Mouse (Mus musculus) ES-E14 (cell line): ENCODE results near the gene St6galnac3. TPM values are rescaled to one million over a fixed set of nuclear protein-coding genes. Genes with fewer than 3 reads are reported as not detected.

Experiments used
- DNase-seq: peaks from one replicate; pipeline ENCODE4 v3.0.0-alpha.2; 2013; ENCODE audit warnings: low read depth, low spot score
- H3K27ac ChIP-seq: 2 replicates; pipeline ENCODE4 v1.5.1; 2012; ENCODE audit warnings: low read depth, mild to moderate bottlenecking, low read length, moderate library complexity, mixed read lengths; ENCODE audit not compliant: poor library complexity, insufficient read depth, severe bottlenecking
- H3K36me3 ChIP-seq: 2 replicates; pipeline ENCODE4 v1.6.1; 2012; ENCODE audit warnings: mild to moderate bottlenecking, low read length, moderate library complexity, mixed read lengths; ENCODE audit not compliant: control insufficient read depth, poor library complexity, insufficient read depth, severe bottlenecking
- H3K4me1 ChIP-seq, 2 experiments: fragments of 150-350 bp in 1 of 2; sonication (generic) in 1 of 2; 2 replicates each; pipeline ENCODE4 v1.6.1; 2012; ENCODE audit warnings: low read length in 2 of 2, mild to moderate bottlenecking in 1 of 2, mixed read lengths in 1 of 2; ENCODE audit not compliant: control insufficient read depth in 2 of 2, insufficient read depth in 2 of 2, poor library complexity in 1 of 2
- H3K4me3 ChIP-seq, 2 experiments: fragments of 150-350 bp in 1 of 2; sonication (generic) in 1 of 2; 2 replicates each; pipeline ENCODE4 v1.5.1; 2012; ENCODE audit warnings: low read length in 2 of 2, low read depth in 1 of 2, mild to moderate bottlenecking in 1 of 2, mixed read lengths in 1 of 2; ENCODE audit not compliant: insufficient read depth in 1 of 2, poor library complexity in 1 of 2, severe bottlenecking in 1 of 2
- H3K9ac ChIP-seq: 2 replicates; pipeline ENCODE4 v1.6.1; 2012; ENCODE audit warnings: low read depth, mild to moderate bottlenecking, low read length, mixed read lengths; ENCODE audit not compliant: poor library complexity, insufficient read depth, severe bottlenecking
- H3K9me3 ChIP-seq: fragments of 150-350 bp; sonication (generic); 2 replicates; pipeline ENCODE4 v1.6.1; 2012; ENCODE audit warnings: low read depth, mild to moderate bottlenecking, low read length; ENCODE audit not compliant: control insufficient read depth, insufficient read depth
- CHD2 ChIP-seq: IDR thresholded peaks from 2 replicates; pipeline ENCODE4 v1.6.1; 2014; ENCODE audit warnings: mild to moderate bottlenecking, low read depth, low read length, inconsistent platforms
- HCFC1 ChIP-seq: IDR thresholded peaks from 2 replicates; pipeline ENCODE4 v1.6.1; 2012; ENCODE audit warnings: low read length, inconsistent platforms, borderline replicate concordance; ENCODE audit not compliant: insufficient read depth
- MAFK ChIP-seq: IDR thresholded peaks from 2 replicates; pipeline ENCODE4 v1.6.1; 2014; ENCODE audit warnings: mild to moderate bottlenecking, low read depth, low read length, inconsistent platforms; ENCODE audit not compliant: insufficient read depth
- ZC3H11A ChIP-seq: IDR thresholded peaks from 2 replicates; pipeline ENCODE4 v1.6.1; 2012; ENCODE audit warnings: low read depth, mild to moderate bottlenecking, inconsistent platforms, low read length, borderline replicate concordance
- ZNF384 ChIP-seq: IDR thresholded peaks from 2 replicates; pipeline ENCODE4 v1.6.1; 2012; ENCODE audit warnings: low read depth, low read length, inconsistent platforms
- in situ Hi-C, 2 experiments: fragments of 600-800 bp; cut with MboI; formaldehyde crosslinking; loops; one replicate each; pipeline ENCODE4 v1.15.1; 2025; ENCODE audit warnings: low sequenced_read_pairs in 2 of 2, inconsistent platforms in 1 of 2; ENCODE audit not compliant: unreplicated experiment in 2 of 2
- total RNA-seq: library from RNA; depleted of rRNA; stranded (reverse); fragments of 300-350 nt; gene quantifications from 2 replicates; pipeline ENCODE4 v1.2.3, GENCODE M21; 2012

St6galnac3 gene
- total RNA-seq, 1 experiment = 3.8 TPM

DNA sequence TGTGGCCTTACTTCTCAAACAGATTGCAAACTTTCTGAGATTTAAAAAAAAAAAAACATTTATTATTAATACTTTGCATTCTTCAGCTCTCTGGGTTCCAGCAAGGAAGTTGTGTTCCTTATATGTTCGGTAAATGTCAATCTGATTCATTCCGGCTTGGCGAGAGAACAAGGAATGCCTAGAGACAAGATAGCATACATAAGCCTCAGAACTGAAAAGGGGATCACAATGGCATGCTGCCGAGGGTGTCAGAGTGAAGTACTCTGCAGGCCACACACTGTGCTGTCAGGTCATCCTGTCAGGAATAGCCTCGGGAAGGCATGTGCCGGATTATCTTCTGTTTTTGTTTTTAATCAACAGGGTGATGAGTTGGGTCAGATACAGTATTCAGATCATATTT is 7.8 kb upstream of the St6galnac3 start:
- no peak for TF ChIP-seq MAFK
- TF ChIP-seq HCFC1 = no peak
- no peak for TF ChIP-seq ZNF384
- TF ChIP-seq CHD2 = no peak
- TF ChIP-seq ZC3H11A = no peak
- Histone ChIP-seq H3K36me3 (no peaks in the 10 kb centered on the region), H3K9me3 (no peaks in the 10 kb centered on the region), H3K27ac (no peak overlapping the region), H3K4me3 (no peak overlapping the region), H3K4me1 (no peaks in the 10 kb centered on the region), H3K9ac (no peak overlapping the region)
- no peak for DNase-seq
- in situ Hi-C loops = no loop called here

DNA sequence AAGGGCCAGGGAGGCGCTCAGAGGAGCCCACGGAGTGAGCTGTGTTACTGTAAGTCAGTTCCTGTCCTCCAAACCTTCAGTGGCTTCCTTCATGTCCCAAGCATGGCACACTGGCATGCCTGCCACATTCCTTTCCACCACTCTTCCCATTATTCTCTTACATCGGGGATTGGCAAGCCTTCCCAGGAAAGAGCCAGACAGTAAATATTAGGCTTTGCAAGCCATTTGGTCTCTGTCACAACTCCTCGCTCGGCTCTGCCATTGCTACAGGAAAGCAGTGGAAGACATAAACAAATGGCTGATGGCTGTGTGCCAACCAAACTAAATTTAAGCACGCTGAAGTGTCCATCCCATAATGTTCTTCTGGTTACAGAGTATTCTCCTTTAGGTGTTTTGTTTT is 7.1 kb upstream of the St6galnac3 start:
- H3K9ac ChIP-seq = no peak overlapping the region
- DNase-seq = no peak
- no peak overlapping the region for H3K27ac ChIP-seq
- H3K4me1 ChIP-seq = no peaks in the 10 kb centered on the region
- no peaks in the 10 kb centered on the region for H3K9me3 ChIP-seq
- H3K36me3 ChIP-seq = no peaks in the 10 kb centered on the region
- in situ Hi-C loops = no loop called here
- TF ChIP-seq HCFC1 (no peak), MAFK (no peak)
- no peak overlapping the region for H3K4me3 ChIP-seq

DNA sequence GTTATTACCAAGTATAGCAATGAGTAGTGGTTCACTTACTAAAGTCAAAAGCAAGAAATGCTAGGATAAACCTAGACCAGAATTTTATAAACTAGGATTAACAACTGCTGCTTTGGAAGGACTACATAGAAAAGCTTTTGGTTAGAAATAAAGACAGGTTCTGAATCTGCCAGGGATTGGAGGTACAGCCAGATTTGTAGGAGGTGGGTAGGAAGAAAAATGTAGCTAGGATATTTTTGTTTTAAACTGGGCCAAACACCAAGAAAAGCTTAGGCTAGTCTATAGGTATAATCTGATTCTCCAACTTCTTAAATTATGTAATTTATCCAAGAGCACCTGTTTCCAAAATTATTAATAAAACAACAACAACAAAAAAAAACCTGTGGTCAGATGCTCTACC is 3.6 kb upstream of the St6galnac3 start:
- no peak overlapping the region for H3K9ac ChIP-seq
- no peak for DNase-seq
- in situ Hi-C loops = no loop called here
- no peaks in the 10 kb centered on the region for H3K36me3 ChIP-seq
- no peaks in the 10 kb centered on the region for H3K9me3 ChIP-seq
- TF ChIP-seq MAFK (no peak), CHD2 (no peak), ZC3H11A (no peak), ZNF384 (no peak), HCFC1 (no peak)
- H3K4me3 ChIP-seq = no peak overlapping the region
- no peak overlapping the region for H3K27ac ChIP-seq
- H3K4me1 ChIP-seq = peaks cover 0 to 4% of the 10 kb centered on the region in 2 experiments; a peak in 1 of 4 replicates

DNA sequence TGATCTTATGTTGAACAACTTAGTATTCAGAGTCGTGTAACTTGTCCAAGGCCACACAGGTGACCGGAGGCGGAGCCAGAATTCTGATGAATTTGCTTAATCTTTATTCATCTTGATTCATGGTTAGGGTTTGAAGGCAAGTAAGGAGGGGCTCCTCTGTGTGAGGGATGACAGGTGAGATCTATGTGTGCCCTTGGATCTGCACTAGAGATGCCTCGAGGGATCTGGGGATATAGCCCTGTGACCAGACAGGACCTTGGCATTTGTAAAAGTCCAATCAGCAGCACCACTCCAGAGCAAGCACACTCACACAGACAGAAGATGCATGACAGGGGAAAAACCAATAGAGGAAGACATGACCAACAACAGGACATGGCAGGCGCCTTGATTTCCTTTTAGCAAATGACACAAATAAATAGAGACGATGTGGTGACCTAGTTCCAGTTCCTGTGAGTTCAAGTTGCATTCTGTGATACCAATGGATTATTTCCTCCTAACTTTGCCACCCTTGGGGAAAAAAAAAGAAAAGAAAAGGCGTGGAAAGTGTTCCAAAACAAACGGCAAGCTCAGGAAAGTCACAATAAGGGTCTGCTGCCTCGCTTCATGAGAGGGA is 1.4 kb downstream of the St6galnac3 start:
- Histone ChIP-seq H3K9ac (no peak overlapping the region), H3K36me3 (no peaks in the 10 kb centered on the region), H3K9me3 (no peaks in the 10 kb centered on the region), H3K27ac (no peak overlapping the region), H3K4me3 (peak overlapping the region; percentile 86 to 98; a peak in 2 of 4 replicates), H3K4me1 (peaks cover 0 to 8% of the 10 kb centered on the region in 2 experiments; a peak in 1 of 4 replicates)
- in situ Hi-C loops = no loop called here
- TF ChIP-seq CHD2 (no peak), ZC3H11A (no peak)
- DNase-seq = no peak

DNA sequence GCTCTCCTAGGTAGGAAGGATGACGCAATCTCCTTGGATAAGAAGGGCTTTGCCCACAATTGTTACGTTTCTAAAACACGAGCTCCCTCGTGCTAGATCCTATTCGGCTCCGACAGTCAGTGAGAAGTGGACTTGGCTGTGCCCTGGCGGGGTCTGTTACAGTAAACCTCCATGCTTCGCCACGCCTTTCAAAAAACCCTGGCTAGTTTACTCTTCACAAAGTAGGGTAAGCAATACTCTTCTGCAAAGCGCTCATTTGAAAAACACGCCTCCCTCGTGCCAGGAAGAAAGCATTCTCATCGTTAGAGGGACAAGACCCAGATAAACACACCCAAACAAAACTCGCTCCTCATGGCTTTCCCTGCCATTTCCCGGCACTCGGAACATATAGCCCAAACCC is 3.4 kb downstream of the St6galnac3 start:
- no peak overlapping the region for H3K4me3 ChIP-seq

More for the DNA sequence above, 3.4 kb downstream of the St6galnac3 start:
- DNase-seq = no peak
- in situ Hi-C loops = no loop called here
- TF ChIP-seq ZNF384 = no peak
- no peak for TF ChIP-seq ZC3H11A
- TF ChIP-seq HCFC1 = no peak
- no peak for TF ChIP-seq CHD2
- no peak for TF ChIP-seq MAFK
- Histone ChIP-seq H3K9ac (peak overlapping the region; percentile 23; the same call in 1 of the 2 replicates), H3K4me1 (peaks cover 0 to 14% of the 10 kb centered on the region in 2 experiments; a peak in 1 of 4 replicates), H3K36me3 (no peaks in the 10 kb centered on the region), H3K9me3 (no peaks in the 10 kb centered on the region), H3K27ac (no peak overlapping the region)
